Mouse (Mus musculus) cerebellum, postnatal 4 days (tissue): ENCODE results near the gene Isl2.

Experiments used
- DNase-seq, 2 experiments: peaks; one replicate each; pipeline ENCODE4 v3.0.0; 2022; ENCODE audit warnings: low spot score in 2 of 2, mixed read lengths in 1 of 2

The Isl2 gene

GRCm38 (mm10) chr9:55538377-55538776 lies at the start of gene Isl2:
TSS of gene Isl2 (plus strand) at chr9:55538672.
- DNase-seq, result peak in 1 of 2 experiments; percentile 16

- no peak for DNase-seq
These were observed 30.6 kb upstream of the Isl2 start for GRCm38 (mm10) chr9:55507922-55508321.

- DNase-seq, result no peak
These were observed 29.8 kb upstream of the Isl2 start for GRCm38 (mm10) chr9:55508701-55509100.

GRCm38 (mm10) chr9:55509731-55510130 lies 28.7 kb upstream of the Isl2 start:
- no peak for DNase-seq

GRCm38 (mm10) chr9:55510651-55511235 lies 27.7 kb upstream of the Isl2 start:
- no peak for DNase-seq

- no peak for DNase-seq
These were observed 26.9 kb upstream of the Isl2 start for GRCm38 (mm10) chr9:55511521-55511993.

- DNase-seq, result peak; percentile 77 to 92
These were observed 26.4 kb upstream of the Isl2 start, which contains the start of gene Etfa for GRCm38 (mm10) chr9:55512027-55512543. TSS of gene Etfa (minus strand) at chr9:55512243.

- DNase-seq, result no peak
These were observed 12.8 kb upstream of the Isl2 start for GRCm38 (mm10) chr9:55525716-55526115.

- DNase-seq, result peak in 1 of 2 experiments; percentile 78
These were observed 2.6 kb upstream of the Isl2 start for GRCm38 (mm10) chr9:55535907-55536306.

- no peak for DNase-seq
These were observed 534 bp downstream of the Isl2 start for GRCm38 (mm10) chr9:55539006-55539405.

GRCm38 (mm10) chr9:55539661-55540390 lies 1.4 kb downstream of the Isl2 start:
- DNase-seq, result peak in 1 of 2 experiments; percentile 11

GRCm38 (mm10) chr9:55540391-55540770 lies 1.9 kb downstream of the Isl2 start:
- DNase-seq, result no peak

GRCm38 (mm10) chr9:55540888-55541287 lies 2.4 kb downstream of the Isl2 start:
- DNase-seq, result peak in 1 of 2 experiments; percentile 57

GRCm38 (mm10) chr9:55541681-55542365 lies 3.4 kb downstream of the Isl2 start:
- DNase-seq, result peak in 1 of 2 experiments; percentile 10

GRCm38 (mm10) chr9:55542366-55543325 lies 4.2 kb downstream of the Isl2 start:
- no peak for DNase-seq

- peak in 1 of 2 experiments; percentile 4 for DNase-seq
These were observed 4.8 kb downstream of the Isl2 start for GRCm38 (mm10) chr9:55543336-55543702.

GRCm38 (mm10) chr9:55543703-55544401 lies 5.4 kb downstream of the Isl2 start:
- peak in 1 of 2 experiments; percentile 41 for DNase-seq

GRCm38 (mm10) chr9:55544861-55545555 lies 6.5 kb downstream of the Isl2 start:
- DNase-seq, result peak in 1 of 2 experiments; percentile 26

GRCm38 (mm10) chr9:55545556-55546175 lies 7.2 kb downstream of the Isl2 start:
- peak in 1 of 2 experiments; percentile 6 for DNase-seq
